Mouse (Mus musculus) midbrain, embryonic 11.5 days (tissue): Measurements from ENCODE around the gene Ap4e1. TPM values are rescaled to one million over a fixed set of nuclear protein-coding genes. Genes with fewer than 3 reads are reported as not detected.
"Not testable (repeated sequence)": the region's sequence is repeated elsewhere in the genome, so short reads cannot be mapped to it uniquely, and the experiment has no call there.

Source experiments
- ATAC-seq: fragments of 200-750 bp; cut with Nextera tagmentation; 2 replicates; pipeline ENCODE4 v1.8.0; 2017; ENCODE audit warnings: moderate TSS enrichment, moderate library complexity; ENCODE audit not compliant: low FRiP score
- DNase-seq: peaks from one replicate; pipeline ENCODE4 v3.0.0; 2015; ENCODE audit warnings: low spot score; ENCODE audit errors: missing footprints
- H3K27ac ChIP-seq: fragments of 300-500 bp; sonication (generic); 2 replicates; pipeline ENCODE4 v1.5.1; 2014; ENCODE audit warnings: low read depth, low read length
- H3K27me3 ChIP-seq: fragments of 300-500 bp; sonication (generic); 2 replicates; pipeline ENCODE4 v1.6.1; 2014; ENCODE audit warnings: mild to moderate bottlenecking, low read length, moderate library complexity, mixed read lengths; ENCODE audit not compliant: control insufficient read depth, insufficient read depth
- H3K36me3 ChIP-seq: fragments of 300-500 bp; sonication (generic); 2 replicates; pipeline ENCODE4 v1.6.1; 2014; ENCODE audit warnings: mild to moderate bottlenecking, low read length, moderate library complexity, mixed read lengths; ENCODE audit not compliant: control insufficient read depth, insufficient read depth
- H3K4me1 ChIP-seq: fragments of 300-500 bp; sonication (generic); 2 replicates; pipeline ENCODE4 v1.6.1; 2014; ENCODE audit warnings: low read length; ENCODE audit not compliant: control insufficient read depth, insufficient read depth
- H3K4me2 ChIP-seq: fragments of 300-500 bp; sonication (generic); 2 replicates; pipeline ENCODE4 v1.6.1; 2014; ENCODE audit warnings: mild to moderate bottlenecking, moderate library complexity
- H3K4me3 ChIP-seq: fragments of 300-500 bp; sonication (generic); 2 replicates; pipeline ENCODE4 v1.5.1; 2014; ENCODE audit warnings: low read depth, low read length
- H3K9ac ChIP-seq: fragments of 300-500 bp; sonication (generic); 2 replicates; pipeline ENCODE4 v1.6.1; 2014; ENCODE audit warnings: low read length
- H3K9me3 ChIP-seq: fragments of 300-500 bp; sonication (generic); 2 replicates; pipeline ENCODE4 v1.6.1; 2016; ENCODE audit warnings: low read length; ENCODE audit not compliant: control insufficient read depth
- WGBS: fragments of 180-500 bp; shearing (Covaris S2); extraction: QIAGEN DNeasy Blood & Tissue Kit; methylation state at CpG from one replicate; pipeline ENCODE4 v1.1.7; 2014; 5-methylcytosine and 5-hydroxymethylcytosine counted together
- microRNA-seq: library from miRNA; unstranded; fragments of <30 nt; microRNA quantifications from one replicate; pipeline ENCODE4, GENCODE M21; 2017
- polyA plus RNA-seq: library from polyadenylated mRNA; unstranded; fragments of >200 nt; fragmentation: Nextera tagmentation; extraction: Ambion mirVana; gene quantifications from 2 replicates; pipeline ENCODE4 v1.2.1, GENCODE M21; 2014

The Ap4e1 gene
- polyA plus RNA-seq, 1 experiment from 2014 or later = 12.4 TPM

DNA sequence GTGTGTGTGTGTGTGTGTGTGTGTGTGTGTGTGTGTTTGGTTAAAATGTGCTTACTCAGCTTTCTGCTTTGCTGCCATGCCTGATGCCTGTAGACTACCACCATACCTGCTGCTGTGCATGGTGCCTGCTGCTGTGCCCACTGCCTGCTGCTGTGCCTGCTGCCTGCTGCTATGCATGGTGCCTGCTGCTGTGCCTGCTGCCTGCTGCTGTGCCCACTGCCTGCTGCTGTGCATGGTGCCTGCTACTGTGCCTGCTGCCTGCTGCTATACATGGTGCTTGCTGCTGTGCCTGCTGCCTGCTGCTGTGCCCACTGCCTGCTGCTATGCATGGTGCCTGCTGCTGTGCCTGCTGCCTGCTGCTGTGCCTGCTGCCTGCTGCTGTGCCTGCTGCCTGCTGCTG is 81.6 kb downstream of the Ap4e1 start:
- not testable (repeated sequence) for H3K9me3 ChIP-seq, H3K4me2 ChIP-seq, H3K4me3 ChIP-seq, ATAC-seq, H3K9ac ChIP-seq, DNase-seq, H3K36me3 ChIP-seq, H3K27ac ChIP-seq, H3K4me1 ChIP-seq, H3K27me3 ChIP-seq

DNA sequence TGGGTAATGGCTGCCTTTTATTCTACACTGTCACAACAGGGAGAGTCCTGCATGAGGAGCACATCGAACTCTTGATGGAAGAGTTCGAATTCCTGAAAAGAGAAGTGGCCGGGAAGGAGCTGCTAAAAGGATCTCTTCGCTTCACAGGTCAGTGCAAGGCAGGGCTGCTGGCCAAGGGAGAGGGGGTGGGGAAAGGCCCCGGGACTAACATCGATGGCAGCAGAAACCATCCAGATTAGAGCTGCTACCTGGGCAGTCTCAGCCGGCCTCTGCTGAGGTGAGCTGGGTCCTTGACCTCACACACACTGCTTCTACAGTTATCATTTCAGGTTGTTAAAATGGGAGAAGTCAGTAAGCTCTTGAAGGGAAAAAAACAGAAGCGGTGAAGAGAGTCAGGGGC is 83.5 kb downstream of the Ap4e1 start:
- Histone ChIP-seq H3K36me3 (no peaks in the 10 kb centered on the region), H3K27ac (no peak overlapping the region), H3K4me1 (no peaks in the 10 kb centered on the region), H3K4me3 (no peak overlapping the region), H3K4me2 (no peak overlapping the region), H3K27me3 (no peaks in the 10 kb centered on the region), H3K9ac (no peak overlapping the region), H3K9me3 (no peaks in the 10 kb centered on the region)
- no peak for ATAC-seq
- DNase-seq = no peak
- WGBS = 80% methylated on average over 8 of the region's 8 CpGs

DNA sequence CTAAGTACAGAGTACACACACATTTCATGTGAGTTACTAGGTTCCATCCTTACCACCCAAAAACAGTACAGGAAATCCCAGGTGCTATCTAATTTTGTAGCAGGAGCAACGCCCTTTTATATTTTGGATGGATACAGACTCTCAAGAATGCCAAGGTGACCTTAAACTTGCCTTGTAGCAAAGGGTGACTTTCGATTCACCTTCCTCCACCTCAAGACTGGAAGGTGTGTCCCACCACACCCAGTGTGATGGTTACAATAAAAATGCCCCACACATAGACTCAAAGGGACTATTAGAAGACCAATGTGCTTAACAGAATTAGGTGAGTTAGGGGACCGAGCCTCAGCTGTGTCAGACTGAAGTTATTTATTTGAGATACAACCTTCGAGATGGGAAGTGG is 100.5 kb downstream of the Ap4e1 start:
- no peak overlapping the region for H3K4me2 ChIP-seq
- 93% methylated on average over 4 of the region's 4 CpGs for WGBS
- H3K27ac ChIP-seq = no peak overlapping the region
- no peak overlapping the region for H3K9ac ChIP-seq
- DNase-seq = no peak
- peaks cover 45% of the 10 kb centered on the region for H3K36me3 ChIP-seq
- no peak overlapping the region for H3K4me3 ChIP-seq
- H3K4me1 ChIP-seq = no peaks in the 10 kb centered on the region
- H3K27me3 ChIP-seq = no peaks in the 10 kb centered on the region
- H3K9me3 ChIP-seq = no peaks in the 10 kb centered on the region
- no peak for ATAC-seq

Small RNA genes lying within 50 kb of the gene (microRNA-seq; reads per million reads assigned to microRNA genes)
- gene Gm24081 = not detected

Other genes starting within 250 kb of the Ap4e1 start
- gene Usp50, start 225.2 kb upstream of the Ap4e1 start, polyA plus RNA-seq = 2.1 and 2.6 TPM in 2 replicates
- 34.2 and 37.2 TPM in 2 replicates for gene Trpm7, start 132.5 kb upstream of the Ap4e1 start, polyA plus RNA-seq
- gene Sppl2a, start 75.5 kb upstream of the Ap4e1 start, polyA plus RNA-seq = 30.6 and 37.7 TPM in 2 replicates
- 20.7 and 23.2 TPM in 2 replicates for gene Blvra, start 61.9 kb downstream of the Ap4e1 start, polyA plus RNA-seq
- 112 and 114 TPM in 2 replicates for gene Ncaph, start 125.2 kb downstream of the Ap4e1 start, polyA plus RNA-seq
- gene Itpripl1, start 134.7 kb downstream of the Ap4e1 start, polyA plus RNA-seq = 12.3 and 12.6 TPM in 2 replicates
- gene 1810024B03Rik, start 199.6 kb downstream of the Ap4e1 start, polyA plus RNA-seq = 3.2 and 3.5 TPM in 2 replicates
- gene Snrnp200, start 199.7 kb downstream of the Ap4e1 start, polyA plus RNA-seq = 99.9 and 100 TPM in 2 replicates
- gene Ciao1, start 239.1 kb downstream of the Ap4e1 start, polyA plus RNA-seq = 56.6 and 60.3 TPM in 2 replicates
- 24.6 and 26.4 TPM in 2 replicates for gene Tmem127, start 239.2 kb downstream of the Ap4e1 start, polyA plus RNA-seq